Mouse (Mus musculus) midbrain, embryonic 16.5 days (tissue): ENCODE results near the gene Pde5a. TPM values are rescaled to one million over a fixed set of nuclear protein-coding genes. Genes with fewer than 3 reads are reported as not detected.

Experiments
- ATAC-seq: fragments of 200-750 bp; cut with Nextera tagmentation; 2 replicates; pipeline ENCODE4 v1.8.0; 2017; ENCODE audit warnings: moderate TSS enrichment
- H3K27ac ChIP-seq: fragments of 300-500 bp; sonication (generic); 2 replicates; pipeline ENCODE4 v1.5.1; 2014; ENCODE audit warnings: mild to moderate bottlenecking, low read length, mixed read lengths
- H3K27me3 ChIP-seq: fragments of 300-500 bp; sonication (generic); 2 replicates; pipeline ENCODE4 v1.6.1; 2014; ENCODE audit warnings: low read depth, low read length, mixed read lengths; ENCODE audit not compliant: control insufficient read depth, insufficient read depth
- H3K36me3 ChIP-seq: fragments of 300-500 bp; sonication (generic); 2 replicates; pipeline ENCODE4 v1.6.1; 2014; ENCODE audit warnings: mild to moderate bottlenecking, low read length, moderate library complexity, mixed read lengths; ENCODE audit not compliant: control insufficient read depth, insufficient read depth
- H3K4me1 ChIP-seq: fragments of 300-500 bp; sonication (generic); 2 replicates; pipeline ENCODE4 v1.6.1; 2014; ENCODE audit warnings: mild to moderate bottlenecking, low read length, mixed read lengths; ENCODE audit not compliant: control insufficient read depth, insufficient read depth
- H3K4me2 ChIP-seq: fragments of 300-500 bp; sonication (generic); 2 replicates; pipeline ENCODE4 v1.6.1; 2014; ENCODE audit warnings: mild to moderate bottlenecking, low read length, mixed read lengths
- H3K4me3 ChIP-seq: fragments of 300-500 bp; sonication (generic); 2 replicates; pipeline ENCODE4 v1.5.1; 2014; ENCODE audit warnings: low read depth, mild to moderate bottlenecking, low read length, moderate library complexity, mixed read lengths
- H3K9ac ChIP-seq: fragments of 300-500 bp; sonication (generic); 2 replicates; pipeline ENCODE4 v1.6.1; 2014; ENCODE audit warnings: low read depth, low read length, mixed read lengths
- H3K9me3 ChIP-seq: fragments of 300-500 bp; sonication (generic); replicated peaks from 2 replicates; pipeline ENCODE4 v1.6.1; 2014; ENCODE audit warnings: mild to moderate bottlenecking, low read length, mixed read lengths; ENCODE audit not compliant: control insufficient read depth, poor library complexity, severe bottlenecking
- WGBS: fragments of 180-500 bp; shearing (Covaris S2); extraction: QIAGEN DNeasy Blood & Tissue Kit; methylation state at CpG from one replicate; pipeline ENCODE4 v1.1.7; 2014; 5-methylcytosine and 5-hydroxymethylcytosine counted together
- polyA plus RNA-seq: library from polyadenylated mRNA; unstranded; fragments of >200 nt; fragmentation: Nextera tagmentation; extraction: Ambion mirVana; gene quantifications from 2 replicates; pipeline ENCODE4 v1.2.1, GENCODE M21; 2015

The Pde5a gene
- polyA plus RNA-seq, 1 experiment from 2014 or later: 1.6 TPM

DNA sequence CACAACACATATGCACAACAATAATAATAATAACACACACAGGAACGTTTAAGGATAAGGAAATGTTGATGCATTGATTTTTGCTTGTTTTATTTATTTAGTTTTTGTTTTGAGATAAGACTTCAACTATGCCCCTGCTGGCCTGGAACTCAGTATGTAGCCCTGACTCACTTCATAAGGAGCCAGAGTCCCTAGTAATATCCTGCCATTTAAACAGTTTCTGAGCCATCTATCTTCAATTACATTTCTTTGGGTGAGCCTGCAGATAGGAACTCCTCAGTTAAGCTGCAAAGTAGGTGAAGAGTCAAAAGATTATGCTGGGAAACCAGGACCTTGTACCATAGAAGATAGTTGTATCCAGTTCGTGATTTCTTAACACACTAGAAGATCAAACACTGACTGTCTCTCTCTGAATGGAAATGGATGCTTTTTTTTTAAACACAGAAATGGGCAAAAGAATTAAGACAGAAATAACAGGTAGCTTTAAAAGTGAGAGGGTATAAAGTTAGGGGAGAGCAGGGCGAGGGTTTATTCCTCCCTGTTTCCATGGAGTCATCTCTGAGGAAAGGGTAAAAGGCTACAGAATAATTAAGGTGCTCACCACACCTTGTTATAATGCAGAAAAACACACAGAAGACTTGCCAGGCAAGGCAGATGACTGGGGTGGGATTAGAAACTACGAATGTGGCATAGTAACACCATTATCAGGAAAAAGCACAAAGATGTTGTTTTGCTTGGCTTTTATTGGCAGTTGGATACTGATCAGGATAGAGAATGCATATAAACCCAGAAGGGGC, 159.0 kb downstream of the Pde5a start:
- 81% methylated on average over 4 of the region's 4 CpGs for WGBS
- no peak overlapping the region for H3K4me3 ChIP-seq
- H3K9ac ChIP-seq: no peak overlapping the region

DNA sequence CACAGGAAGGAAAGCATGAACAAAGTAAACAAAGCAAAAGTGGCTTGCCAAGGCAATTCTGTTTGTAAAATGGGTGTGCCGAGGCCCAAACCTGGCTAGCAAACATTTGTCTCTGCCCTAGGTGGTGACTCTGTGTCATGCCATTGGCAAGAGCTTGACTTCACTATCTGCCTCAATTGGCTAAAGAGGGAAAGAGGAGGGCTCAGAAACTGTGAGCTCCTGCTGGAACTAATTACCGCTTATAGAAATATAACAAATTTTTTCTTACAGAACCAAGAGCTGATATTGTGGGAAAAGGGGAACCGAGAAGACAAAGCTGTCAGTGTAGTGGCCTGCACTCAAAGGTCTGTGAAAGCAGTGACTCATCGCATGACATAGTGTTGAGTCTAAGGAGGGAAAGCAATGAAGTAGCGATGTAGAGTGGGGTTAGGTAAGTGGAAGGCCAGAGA, 159.6 kb downstream of the Pde5a start:
- ATAC-seq: no peak

More for the DNA sequence above, 159.0 kb downstream of the Pde5a start:
- Histone ChIP-seq H3K36me3 (no peaks in the 10 kb centered on the region), H3K27me3 (no peaks in the 10 kb centered on the region), H3K9me3 (no peaks in the 10 kb centered on the region), H3K27ac (no peak overlapping the region), H3K4me2 (no peak overlapping the region), H3K4me1 (no peaks in the 10 kb centered on the region)
- ATAC-seq: no peak

DNA sequence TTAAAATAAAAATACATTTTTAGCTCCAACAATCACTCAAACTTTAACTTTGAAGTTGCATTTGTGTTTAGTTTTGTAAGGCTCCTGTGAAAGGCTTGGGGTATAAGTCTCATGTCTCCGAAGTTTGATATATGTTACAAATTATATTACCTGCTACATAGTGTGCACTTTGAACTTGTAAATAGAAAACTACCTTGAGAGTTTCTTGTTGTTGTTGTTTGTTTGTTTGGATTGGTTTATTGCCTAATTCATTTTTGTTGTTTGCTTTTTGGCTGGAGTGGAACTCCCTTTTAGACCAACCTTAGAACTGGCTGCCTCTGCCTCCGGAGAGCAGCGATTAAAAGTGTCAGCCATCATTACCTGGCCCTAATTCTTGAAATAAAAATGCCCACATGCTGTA, 166.0 kb downstream of the Pde5a start, which contains the start of gene Fabp2:
TSS of gene Fabp2 (plus strand) at position 301 of the 400 bp plus-strand sequence.
- 96% methylated on average over 3 of the region's 3 CpGs for WGBS
- H3K4me3 ChIP-seq: no peak within 1 kb of the TSS

More for the DNA sequence above, 159.6 kb downstream of the Pde5a start:
- Histone ChIP-seq H3K27me3 (no peaks in the 10 kb centered on the region), H3K36me3 (no peaks in the 10 kb centered on the region), H3K9ac (no peak overlapping the region), H3K9me3 (no peaks in the 10 kb centered on the region), H3K27ac (no peak overlapping the region), H3K4me1 (no peaks in the 10 kb centered on the region), H3K4me3 (no peak overlapping the region), H3K4me2 (no peak overlapping the region)
- 92% methylated on average over 5 of the region's 5 CpGs for WGBS

DNA sequence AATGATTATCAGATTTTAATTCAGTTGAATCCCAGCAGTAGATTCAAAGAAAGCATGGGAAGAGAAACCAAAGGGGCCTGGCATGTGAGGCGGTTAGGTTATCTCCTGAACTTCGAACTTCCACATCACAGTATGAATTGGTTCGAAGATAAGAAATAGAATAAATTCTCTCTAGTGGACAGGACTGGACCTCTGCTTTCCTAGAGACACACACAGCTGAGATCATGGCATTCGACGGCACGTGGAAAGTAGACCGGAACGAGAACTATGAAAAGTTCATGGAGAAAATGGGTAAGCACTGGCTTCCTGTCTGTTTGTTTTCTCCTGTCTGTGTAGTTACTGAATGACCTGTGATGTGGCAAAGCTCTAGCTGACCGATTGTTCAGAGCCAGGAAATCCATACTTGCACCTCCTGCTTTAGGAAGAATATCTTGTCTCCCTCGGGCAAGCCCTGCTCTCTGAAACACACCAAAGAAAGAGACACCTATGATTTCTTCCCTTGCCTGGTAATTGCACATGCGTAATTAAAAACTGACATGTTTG, 166.5 kb downstream of the Pde5a start:
- no peak overlapping the region for H3K27ac ChIP-seq
- H3K9ac ChIP-seq: no peak overlapping the region
- no peak overlapping the region for H3K4me3 ChIP-seq
- no peaks in the 10 kb centered on the region for H3K4me1 ChIP-seq
- WGBS: 91% methylated on average over 11 of the region's 11 CpGs
- H3K4me2 ChIP-seq: no peak overlapping the region
- H3K9me3 ChIP-seq: no peaks in the 10 kb centered on the region
- no peak for ATAC-seq
- no peaks in the 10 kb centered on the region for H3K27me3 ChIP-seq
- H3K36me3 ChIP-seq: no peaks in the 10 kb centered on the region

More for the DNA sequence above, 166.0 kb downstream of the Pde5a start, which contains the start of gene Fabp2:
- ATAC-seq: no peak
- Histone ChIP-seq H3K27me3 (no peaks in the 10 kb centered on the region), H3K4me1 (no peaks in the 10 kb centered on the region), H3K9ac (no peak within 1 kb of the TSS), H3K9me3 (no peaks in the 10 kb centered on the region), H3K27ac (no peak within 1 kb of the TSS), H3K36me3 (no peaks in the 10 kb centered on the region), H3K4me2 (no peak within 1 kb of the TSS)

DNA sequence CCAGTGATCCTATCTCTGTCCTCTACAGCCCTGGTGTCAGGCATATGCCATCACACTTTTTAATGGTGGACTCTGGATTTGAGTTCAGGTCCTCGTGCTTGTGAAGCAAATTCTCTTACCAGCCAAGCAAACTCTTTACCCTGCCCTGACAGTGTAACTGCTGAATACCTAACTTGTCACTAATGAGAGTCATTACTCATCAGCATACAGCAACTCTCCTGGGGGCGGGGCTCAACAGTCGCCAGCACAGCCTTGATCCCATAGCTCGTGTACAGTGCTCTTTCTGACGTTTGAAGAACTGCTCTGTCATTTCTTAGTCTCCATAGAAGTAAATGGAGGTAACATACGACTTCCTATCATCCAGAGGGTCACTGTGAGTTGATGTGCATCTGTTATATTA, 169.5 kb downstream of the Pde5a start:
- no peaks in the 10 kb centered on the region for H3K9me3 ChIP-seq
- no peak overlapping the region for H3K4me3 ChIP-seq
- H3K36me3 ChIP-seq: no peaks in the 10 kb centered on the region
- no peak for ATAC-seq
- 68% methylated on average over 6 of the region's 6 CpGs for WGBS
- H3K4me2 ChIP-seq: no peak overlapping the region
- no peaks in the 10 kb centered on the region for H3K27me3 ChIP-seq
- no peaks in the 10 kb centered on the region for H3K4me1 ChIP-seq
- no peak overlapping the region for H3K9ac ChIP-seq
- no peak overlapping the region for H3K27ac ChIP-seq

DNA sequence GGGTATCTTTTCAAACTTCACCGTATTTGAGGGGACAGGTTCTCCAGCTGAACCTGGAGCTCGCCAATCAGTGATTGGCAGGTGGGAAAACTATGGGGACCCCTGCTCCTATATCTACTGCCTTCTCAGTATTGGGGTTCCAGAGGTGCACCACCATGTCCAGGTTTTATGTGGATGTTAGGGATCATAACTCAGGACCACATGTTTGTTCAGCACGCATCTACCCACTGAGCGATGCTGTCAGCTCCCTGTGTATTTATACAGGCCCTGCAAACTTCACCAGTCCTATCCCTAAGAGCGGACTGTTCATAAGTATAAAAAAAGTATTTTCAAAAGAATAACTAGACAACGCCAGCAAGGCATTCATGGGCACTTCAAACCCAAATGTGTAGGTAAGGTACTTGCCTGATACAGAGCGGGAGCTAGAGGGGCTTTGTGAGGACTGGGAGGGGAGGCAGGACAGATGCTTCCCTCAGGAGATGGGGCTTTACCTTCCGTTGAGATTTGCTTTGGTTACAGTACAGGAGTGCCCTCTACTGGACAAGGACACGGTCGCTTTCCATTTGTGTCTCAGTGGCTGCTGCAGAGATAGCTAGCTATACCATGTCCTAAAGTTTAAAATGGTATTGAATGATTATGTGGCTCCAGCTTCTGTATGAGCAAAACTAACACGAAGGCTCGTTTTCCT, 175.1 kb downstream of the Pde5a start:
- H3K4me3 ChIP-seq: no peak overlapping the region
- ATAC-seq: peak; percentile 62
- no peaks in the 10 kb centered on the region for H3K4me1 ChIP-seq
- no peak overlapping the region for H3K9ac ChIP-seq
- no peaks in the 10 kb centered on the region for H3K9me3 ChIP-seq
- 46% methylated on average over 12 of the region's 12 CpGs for WGBS
- no peaks in the 10 kb centered on the region for H3K27me3 ChIP-seq
- no peak overlapping the region for H3K4me2 ChIP-seq
- H3K27ac ChIP-seq: no peak overlapping the region
- no peaks in the 10 kb centered on the region for H3K36me3 ChIP-seq

DNA sequence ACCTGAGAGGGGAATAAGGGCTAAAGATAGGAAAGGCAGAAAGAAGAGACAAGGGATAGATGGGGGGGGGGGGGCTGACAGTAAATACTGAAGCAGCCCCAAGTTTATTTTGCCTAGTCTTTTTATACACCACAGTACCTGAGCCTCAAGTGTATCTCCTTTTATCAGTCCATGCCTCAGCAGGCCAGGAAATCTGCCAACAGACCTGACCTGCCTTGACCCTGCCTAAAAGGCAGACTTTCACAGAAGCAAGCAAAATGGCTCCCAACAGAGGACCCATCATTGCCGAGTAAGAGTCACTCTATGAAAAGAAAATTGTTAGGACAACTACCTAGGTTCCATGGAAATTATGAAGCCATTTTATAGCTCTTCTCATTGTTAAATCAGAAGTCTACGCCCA, 179.1 kb downstream of the Pde5a start:
- Histone ChIP-seq H3K27me3 (no peaks in the 10 kb centered on the region), H3K4me3 (no peak overlapping the region), H3K9me3 (no peaks in the 10 kb centered on the region), H3K4me2 (no peak overlapping the region), H3K4me1 (no peaks in the 10 kb centered on the region), H3K36me3 (no peaks in the 10 kb centered on the region), H3K27ac (no peak overlapping the region), H3K9ac (no peak overlapping the region)
- 82% methylated on average over 2 of the region's 2 CpGs for WGBS
- ATAC-seq: no peak
